Mouse (Mus musculus) left cerebral cortex, postnatal 10 days (tissue): ENCODE data around the gene Krt12. TPM values are rescaled to one million over a fixed set of nuclear protein-coding genes. Genes with fewer than 3 reads are reported as not detected.

Source experiments
- DNase-seq, 2 experiments: peaks; one replicate each; pipeline ENCODE4 v3.0.0; 2021 to 2022; ENCODE audit warnings: low spot score in 2 of 2, mixed read lengths in 1 of 2; ENCODE audit errors: extremely low spot score in 1 of 2
- intact Hi-C: fragments of 180-260 bp; cut with DNase I; formaldehyde crosslinking; loops from one replicate; pipeline ENCODE4 v1.15.1; 2025
- total RNA-seq, 2 experiments: library from RNA; stranded (reverse); gene quantifications; 2 replicates each; pipeline ENCODE4 v1.2.3; 2021

Krt12 gene
- total RNA-seq, 2 experiments from 2014 or later, result 6.0 to 6.3 TPM

- intact Hi-C loops, result loop anchor here (2.0 kb wide), 1 partner anchor 50 kb away; no protein-coding TSS in a partner anchor
- DNase-seq, result peak; percentile 33 to 57
Observed at GRCm38 (mm10) chr11:99413247-99413646, 8.8 kb downstream of the Krt12 start.

GRCm38 (mm10) chr11:99406186-99406585, 15.9 kb downstream of the Krt12 start:
- intact Hi-C loops, result no loop called here

GRCm38 (mm10) chr11:99399956-99400549, 22.0 kb downstream of the Krt12 start:
- intact Hi-C loops, result no loop called here
- DNase-seq, result no peak

More at GRCm38 (mm10) chr11:99406186-99406585, 15.9 kb downstream of the Krt12 start:
- DNase-seq, result no peak

- no peak for DNase-seq
- intact Hi-C loops, result no loop called here
Observed at GRCm38 (mm10) chr11:99398832-99399231, 23.2 kb downstream of the Krt12 start.

- no peak for DNase-seq
- intact Hi-C loops, result no loop called here
Observed at GRCm38 (mm10) chr11:99398084-99398483, 24.0 kb downstream of the Krt12 start.

GRCm38 (mm10) chr11:99396661-99397060, 25.4 kb downstream of the Krt12 start:
- no peak for DNase-seq
- intact Hi-C loops, result no loop called here

- no peak for DNase-seq
- intact Hi-C loops, result no loop called here
Observed at GRCm38 (mm10) chr11:99396034-99396433, 26.0 kb downstream of the Krt12 start.

- intact Hi-C loops, result no loop called here
- DNase-seq, result peak in 1 of 2 experiments; percentile 13
Observed at GRCm38 (mm10) chr11:99392492-99392891, 29.6 kb downstream of the Krt12 start.

GRCm38 (mm10) chr11:99391375-99391774, 30.7 kb downstream of the Krt12 start:
- no peak for DNase-seq
- intact Hi-C loops, result no loop called here

GRCm38 (mm10) chr11:99390866-99391265, 31.2 kb downstream of the Krt12 start:
- intact Hi-C loops, result no loop called here
- DNase-seq, result no peak

- no peak for DNase-seq
- intact Hi-C loops, result loop anchor here (10.0 kb wide), 2 partner anchors 616 to 776 kb away; no protein-coding TSS in a partner anchor
Observed at GRCm38 (mm10) chr11:99389264-99389663, 32.8 kb downstream of the Krt12 start, which contains the start of gene Krt10. Gene Krt10 (minus strand): TSS chr11:99389364.

GRCm38 (mm10) chr11:99388661-99389060, 33.4 kb downstream of the Krt12 start:
- intact Hi-C loops, result loop anchor here (10.0 kb wide), 2 partner anchors 616 to 776 kb away; no protein-coding TSS in a partner anchor
- DNase-seq, result no peak

- peak; percentile 84 to 94 for DNase-seq
- intact Hi-C loops, result loop anchor here (10.0 kb wide), 2 partner anchors 619 to 779 kb away; no protein-coding TSS in a partner anchor
Observed at GRCm38 (mm10) chr11:99385813-99386721, 36.0 kb downstream of the Krt12 start.

- intact Hi-C loops, result loop anchor here (2.0 to 5.0 kb wide), 2 partner anchors 83 to 918 kb away; no protein-coding TSS in a partner anchor
- DNase-seq, result peak; percentile 49 to 67
Observed at GRCm38 (mm10) chr11:99379568-99379967, 42.5 kb downstream of the Krt12 start.

- no peak for DNase-seq
- intact Hi-C loops, result loop anchor here (5.0 kb wide), 1 partner anchor 922 kb away; no protein-coding TSS in a partner anchor
Observed at GRCm38 (mm10) chr11:99374803-99375202, 47.3 kb downstream of the Krt12 start, which contains the start of gene Krt28. Gene Krt28 (minus strand): TSS chr11:99374903.

- intact Hi-C loops, result loop anchor here (10.0 kb wide), 1 partner anchor 185 kb away; no protein-coding TSS in a partner anchor
- DNase-seq, result peak; percentile 50 to 52
Observed at GRCm38 (mm10) chr11:99369853-99370451, 52.1 kb downstream of the Krt12 start.

GRCm38 (mm10) chr11:99369229-99369628, 52.8 kb downstream of the Krt12 start:
- DNase-seq, result peak in 1 of 2 experiments; percentile 33
- intact Hi-C loops, result loop anchor here (10.0 kb wide), 1 partner anchor 184 kb away; no protein-coding TSS in a partner anchor

- intact Hi-C loops, result loop anchor here (10.0 kb wide), 1 partner anchor 182 kb away; no protein-coding TSS in a partner anchor
- peak in 1 of 2 experiments; percentile 44 for DNase-seq
Observed at GRCm38 (mm10) chr11:99366791-99367190, 55.3 kb downstream of the Krt12 start.
